In the genomic region with DNA sequence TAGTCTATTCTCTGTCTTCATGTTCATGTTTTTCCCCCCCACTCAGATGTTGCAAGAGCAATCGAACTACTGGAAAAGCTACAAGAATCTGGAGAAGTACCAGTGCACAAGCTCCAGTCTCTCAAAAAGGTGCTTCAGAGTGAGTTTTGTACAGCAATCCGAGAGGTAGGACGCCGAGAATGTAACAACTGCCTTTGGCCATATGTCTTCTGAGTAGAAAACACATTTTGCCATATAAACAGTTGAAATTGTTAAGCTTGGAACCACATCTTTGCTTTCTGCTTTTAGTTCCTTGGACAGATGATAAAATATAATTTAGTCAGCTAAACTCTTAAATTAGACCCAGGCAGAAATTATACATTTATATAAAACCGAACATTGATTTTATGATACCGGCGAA, we compare ENCODE assay signal across 19 mouse cellular contexts. TPM values are rescaled to one million over a fixed set of nuclear protein-coding genes. Genes with fewer than 3 reads are reported as not detected.
DNase-seq lines count a peak whose midpoint lies in the region.
"Had no signal": no experiment of that assay in that cellular context is flagged by ENCODE, and none has a peak within 500 bp of the region (broad histone marks: within the 10 kb centered on the region; RNA-seq: fewer than 3 reads in every experiment).

No protein-coding gene starts in this region.

- DNase-seq in layer of hippocampus, adult 9-11 months: peak; percentile 8
- no peak for DNase-seq in layer of hippocampus, postnatal 14 days (ENCODE audit: low spot score in 2 of 2)
- peak; percentile 1 for DNase-seq in lung, postnatal 36 days
- DNase-seq in lung, adult 18-20 months: no peak
- DNase-seq in brain, adult 2 months (ENCODE audit: low read depth, low spot score): peak; percentile 63
- peak; percentile 64 for DNase-seq in telencephalon, adult 2 months (ENCODE audit: low read depth, low spot score)
- no peak for DNase-seq in T-cell, adult 2 months (ENCODE audit: low spot score)
- DNase-seq: adrenal gland, adult 8-10 months; adrenal gland, postnatal 14 days; adrenal gland, postnatal 36 days; cerebellum, adult 11 months; cerebellum, adult 18-20 months; cerebellum, adult 8-10 months; cerebellum, adult 9-11 months; cerebellum, postnatal 14 days; cerebellum, postnatal 36 days; forebrain, postnatal 0 days had no signal

RNA-seq across cellular contexts. Expression of gene Lin7a, which starts 52.4 kb away (rescaled TPM):
- total RNA-seq in layer of hippocampus, postnatal 14 days (2021): 10 to 100 TPM; 44.8 to 45.7 TPM
- total RNA-seq: common myeloid progenitor, adult 5-6 weeks; MEL had no signal

Comparison
In these comparisons a context has a peak if more than half of its experiments do, and no peak if none do; other contexts are left out.
1. DNase-seq: peak in layer of hippocampus, adult 9-11 months (single experiment), lung, postnatal 36 days (single experiment), brain, adult 2 months (single experiment) and telencephalon, adult 2 months (single experiment); none in layer of hippocampus, postnatal 14 days (0 of 2), lung, adult 18-20 months (0 of 2) and T-cell, adult 2 months (single experiment).